In the genomic region with DNA sequence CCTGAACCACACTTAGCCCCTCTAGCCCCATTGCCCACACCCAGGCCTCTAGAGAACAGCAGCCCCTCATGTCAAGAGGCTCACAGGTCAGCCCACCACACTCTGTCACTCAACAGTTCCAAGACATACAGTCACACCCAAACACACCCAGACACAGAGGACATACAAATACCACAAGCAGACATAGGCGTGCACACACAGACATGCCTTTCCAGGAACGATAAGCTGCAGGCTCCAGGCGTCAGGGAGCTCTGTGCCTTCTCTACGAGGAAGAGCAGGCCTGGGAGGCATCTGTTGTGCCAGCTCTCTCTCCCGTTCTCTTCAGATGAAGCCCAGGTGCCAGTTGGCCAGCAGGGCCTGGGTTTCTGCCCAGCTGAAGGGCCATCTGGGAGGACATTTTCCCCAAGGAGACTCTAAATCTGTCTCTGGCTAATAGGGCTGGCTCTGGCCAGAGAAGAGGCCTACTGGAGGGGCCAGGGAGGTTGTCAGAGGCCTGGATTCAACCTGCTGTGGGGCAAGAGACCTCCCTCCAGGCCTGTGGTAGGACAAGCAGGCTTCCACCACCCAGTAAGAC, we compare ENCODE assay signal across 10 mouse cellular contexts. TPM values are rescaled to one million over a fixed set of nuclear protein-coding genes. Genes with fewer than 3 reads are reported as not detected.
DNase-seq lines count a peak whose midpoint lies in the region; ATAC-seq and TF ChIP-seq lines count a peak whose summit lies in the region.
"Had no signal": no experiment of that assay in that cellular context is flagged by ENCODE, and none has a peak within 500 bp of the region (broad histone marks: within the 10 kb centered on the region; RNA-seq: fewer than 3 reads in every experiment).

No protein-coding gene starts in this region.

- peak in 1 of 2 experiments; percentile 11 for DNase-seq in layer of hippocampus, adult 2 months (ENCODE audit: low spot score in 2 of 2)
- no peak for DNase-seq in layer of hippocampus, adult 9-11 months
- DNase-seq in cerebellum, postnatal 14 days: peak; percentile 89 to 92
- DNase-seq in heart, postnatal 0 days (ENCODE audit: low spot score): no peak
- DNase-seq in thymus, postnatal 25 days: no peak
- DNase-seq in lung, postnatal 10 days: no peak
- DNase-seq in neural tube, embryonic 10.5 days (ENCODE audit: extremely low spot score, low spot score): no peak

- 38% methylated on average over 5 of the region's 5 CpGs for WGBS in heart, postnatal 0 days

- no peaks in the 10 kb centered on the region for H3K36me3 ChIP-seq in heart, postnatal 0 days (replicated peaks; ENCODE audit: control insufficient read depth, insufficient read depth, low read length)
- H3K36me3 ChIP-seq: kidney, embryonic 15.5 days had no signal

- no peak overlapping the region; the same call in 1 of the 2 replicates for H3K9ac ChIP-seq in heart, postnatal 0 days (replicated peaks; ENCODE audit: low read depth, low read length)
- H3K9ac ChIP-seq: kidney, embryonic 15.5 days had no signal

- no peak overlapping the region for H3K4me3 ChIP-seq in layer of hippocampus, adult 2 months
- no peak overlapping the region for H3K4me3 ChIP-seq in heart, postnatal 0 days (ENCODE audit: low read depth, low read length)
- H3K4me3 ChIP-seq: kidney, embryonic 15.5 days had no signal

- no peaks in the 10 kb centered on the region for H3K27me3 ChIP-seq in heart, postnatal 0 days (ENCODE audit: control insufficient read depth, insufficient read depth, low read length)
- H3K27me3 ChIP-seq: kidney, embryonic 15.5 days had no signal

- H3K4me2 ChIP-seq in heart, postnatal 0 days (ENCODE audit: low read depth, low read length): no peak overlapping the region
- H3K4me2 ChIP-seq: kidney, embryonic 15.5 days had no signal

- TF ChIP-seq EP300 in heart, postnatal 0 days (IDR thresholded peaks at IDR 0.05; ENCODE audit: low read depth): no peak

- H3K9me3 ChIP-seq in heart, postnatal 0 days (replicated peaks; ENCODE audit: control insufficient read depth, low read length): no peaks in the 10 kb centered on the region
- H3K9me3 ChIP-seq: kidney, embryonic 15.5 days had no signal

- TF ChIP-seq CTCF in layer of hippocampus, adult 2 months (conservative IDR thresholded peaks at IDR 0.05): no peak
- no peak for TF ChIP-seq CTCF in heart, postnatal 0 days (IDR thresholded peaks at IDR 0.05; ENCODE audit: low read depth)

- peak; percentile 50 for ATAC-seq in heart, postnatal 0 days (ENCODE audit: insufficient read depth, low read depth)
- ATAC-seq in megakaryocyte-erythroid progenitor cell, adult 5-6 weeks (replicated peaks; ENCODE audit: low FRiP score, low TSS enrichment, poor library complexity, severe bottlenecking): 0 out of 2 replicates have a peak, but pooled peaks have one; percentile 16
- ATAC-seq: CD4-positive, CD25-positive, alpha-beta regulatory T cell, adult 4 months had no signal

- H3K27ac ChIP-seq in layer of hippocampus, adult 2 months: 0 out of 2 replicates have a peak overlapping the region, but pooled peaks have one; percentile 20
- H3K27ac ChIP-seq in heart, postnatal 0 days (ENCODE audit: low read depth): peak overlapping the region; percentile 84
- H3K27ac ChIP-seq: kidney, embryonic 15.5 days had no signal

- H3K4me1 ChIP-seq in heart, postnatal 0 days (ENCODE audit: control insufficient read depth, insufficient read depth): peaks cover 15% of the 10 kb centered on the region

RNA-seq across cellular contexts. Expression of a gene that starts 9.4 kb away (rescaled TPM):
- not detected for total RNA-seq in layer of hippocampus, adult 2 months (2021)
- total RNA-seq in heart, postnatal 0 days (2014; rRNA removed; ENCODE audit: low replicate concordance): 0.23 and 1.9 TPM in 2 replicates
- 0.81 and 1.3 TPM in 2 replicates for polyA plus RNA-seq in heart, postnatal 0 days (2015; fragmentation: Nextera tagmentation; extraction: Ambion mirVana)
- not detected in 2 replicates for total RNA-seq in megakaryocyte-erythroid progenitor cell, adult 5-6 weeks (2014; fragmentation: Nextera tagmentation)
- total RNA-seq in megakaryocyte-erythroid progenitor cell, adult 5-6 weeks (2017): not detected in 2 replicates
- polyA plus RNA-seq: CD4-positive, CD25-positive, alpha-beta regulatory T cell, adult 4 months had no signal

RNA-seq across cellular contexts. Expression of a gene that starts 28.5 kb away (rescaled TPM):
- total RNA-seq in layer of hippocampus, adult 2 months (2021): 10 to 100 TPM; 65.2 to 67.6 TPM
- total RNA-seq in heart, postnatal 0 days (2014; rRNA removed; ENCODE audit: low replicate concordance): 66.9 and 93.5 TPM in 2 replicates
- 136 and 138 TPM in 2 replicates for polyA plus RNA-seq in heart, postnatal 0 days (2015; fragmentation: Nextera tagmentation; extraction: Ambion mirVana)
- 60.4 and 62.7 TPM in 2 replicates for total RNA-seq in megakaryocyte-erythroid progenitor cell, adult 5-6 weeks (2014; fragmentation: Nextera tagmentation)
- total RNA-seq in megakaryocyte-erythroid progenitor cell, adult 5-6 weeks (2017): 18.5 and 18.8 TPM in 2 replicates

RNA-seq across cellular contexts. Expression of a gene that starts 29.4 kb away (rescaled TPM):
- 10 to 100 TPM; 19.8 to 22.3 TPM for total RNA-seq in layer of hippocampus, adult 2 months (2021)
- total RNA-seq in heart, postnatal 0 days (2014; rRNA removed; ENCODE audit: low replicate concordance): 66.8 and 74.3 TPM in 2 replicates
- 30.3 and 33.8 TPM in 2 replicates for polyA plus RNA-seq in heart, postnatal 0 days (2015; fragmentation: Nextera tagmentation; extraction: Ambion mirVana)
- total RNA-seq in megakaryocyte-erythroid progenitor cell, adult 5-6 weeks (2014; fragmentation: Nextera tagmentation): 16.9 and 27.2 TPM in 2 replicates
- total RNA-seq in megakaryocyte-erythroid progenitor cell, adult 5-6 weeks (2017): 17.6 and 18.8 TPM in 2 replicates

RNA-seq across cellular contexts. Expression of a gene that starts 29.9 kb away (rescaled TPM):
- total RNA-seq in layer of hippocampus, adult 2 months (2021): not detected
- total RNA-seq in heart, postnatal 0 days (2014; rRNA removed; ENCODE audit: low replicate concordance): not detected in 2 replicates
- 0.20 TPM in 1 of 2 replicates, not detected in the other for polyA plus RNA-seq in heart, postnatal 0 days (2015; fragmentation: Nextera tagmentation; extraction: Ambion mirVana)
- total RNA-seq in megakaryocyte-erythroid progenitor cell, adult 5-6 weeks (2014; fragmentation: Nextera tagmentation): not detected in 2 replicates
- not detected in 2 replicates for total RNA-seq in megakaryocyte-erythroid progenitor cell, adult 5-6 weeks (2017)
- polyA plus RNA-seq: CD4-positive, CD25-positive, alpha-beta regulatory T cell, adult 4 months had no signal

RNA-seq across cellular contexts. Expression of a gene that starts 36.6 kb away (rescaled TPM):
- total RNA-seq in layer of hippocampus, adult 2 months (2021): 10 to 100 TPM; 63.2 to 68.1 TPM
- 119 and 161 TPM in 2 replicates for total RNA-seq in heart, postnatal 0 days (2014; rRNA removed; ENCODE audit: low replicate concordance)
- 308 and 315 TPM in 2 replicates for polyA plus RNA-seq in heart, postnatal 0 days (2015; fragmentation: Nextera tagmentation; extraction: Ambion mirVana)
- total RNA-seq in megakaryocyte-erythroid progenitor cell, adult 5-6 weeks (2014; fragmentation: Nextera tagmentation): 165 and 221 TPM in 2 replicates
- total RNA-seq in megakaryocyte-erythroid progenitor cell, adult 5-6 weeks (2017): 151 and 192 TPM in 2 replicates

Comparison
In these comparisons a context has a peak if more than half of its experiments do, and no peak if none do; other contexts are left out.
1. DNase-seq: peak in cerebellum, postnatal 14 days (2 of 2); none in layer of hippocampus, adult 9-11 months (single experiment), heart, postnatal 0 days (single experiment), thymus, postnatal 25 days (single experiment), lung, postnatal 10 days (single experiment) and neural tube, embryonic 10.5 days (single experiment).